Mouse (Mus musculus) testis, postnatal 10 days (tissue): Measurements from ENCODE around the gene Pklr.

Experiments
- DNase-seq: peaks from one replicate; pipeline ENCODE4 v3.0.0; 2021; ENCODE audit warnings: low spot score

Pklr gene

GRCm38 (mm10) chr3:89163643-89164245 lies 27.8 kb downstream of the Pklr start:
- DNase-seq, result no peak

DNA sequence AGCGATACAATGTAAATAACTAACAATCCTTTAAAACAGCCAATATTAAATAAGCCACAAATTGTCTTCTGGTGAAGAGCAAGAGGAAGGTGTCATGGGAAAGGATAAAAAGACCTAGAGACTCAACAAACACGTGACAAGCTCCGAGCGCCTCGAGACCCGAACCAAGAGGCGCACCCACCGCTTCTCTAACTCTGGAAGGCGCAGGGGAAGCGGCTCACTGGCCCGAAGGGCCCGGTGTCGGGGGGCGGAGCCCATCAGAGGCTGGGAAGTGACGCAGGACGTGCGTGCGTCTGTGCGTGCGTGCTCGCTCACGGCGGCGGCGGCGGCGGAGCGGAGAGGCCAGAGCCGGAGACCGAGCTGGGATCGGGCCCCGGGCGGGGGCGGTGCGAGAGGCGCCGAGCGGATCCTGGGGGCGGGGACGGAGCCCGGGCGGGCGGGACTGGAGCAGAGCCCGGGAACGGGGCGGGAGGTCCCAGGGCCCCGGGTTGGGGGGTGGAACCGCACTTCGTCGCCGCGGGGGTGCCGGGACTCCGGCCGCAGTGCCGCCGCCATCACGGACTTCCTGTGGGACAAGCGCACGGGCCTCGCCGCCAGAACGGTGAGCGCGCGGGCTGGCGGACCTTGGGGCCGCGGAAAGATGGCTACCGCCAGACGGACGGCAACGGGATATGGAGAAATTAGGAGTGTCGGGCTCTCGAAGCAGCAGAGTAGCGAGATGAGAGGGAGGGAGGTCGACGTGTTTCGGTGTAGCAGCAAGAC lies 28.7 kb downstream of the Pklr start, which contains the start of gene Clk2:
TSS of gene Clk2 (plus strand) at position 290 of the 762 bp plus-strand sequence.
- DNase-seq, result peak; percentile 94

GRCm38 (mm10) chr3:89165268-89165870 lies 29.4 kb downstream of the Pklr start:
- no peak for DNase-seq

- no peak for DNase-seq
These were observed 31.0 kb downstream of the Pklr start for GRCm38 (mm10) chr3:89166945-89167344.

- DNase-seq, result no peak
These were observed 38.9 kb downstream of the Pklr start for GRCm38 (mm10) chr3:89174844-89175243.

- DNase-seq, result no peak
These were observed 39.6 kb downstream of the Pklr start for GRCm38 (mm10) chr3:89175544-89175943.

- no peak for DNase-seq
These were observed 40.5 kb downstream of the Pklr start for GRCm38 (mm10) chr3:89176421-89176820.

GRCm38 (mm10) chr3:89177242-89178106 lies 41.5 kb downstream of the Pklr start, which contains the start of gene Scamp3:
Gene Scamp3 (plus strand): TSS chr3:89177473.
- DNase-seq, result peak; percentile 86

- no peak for DNase-seq
These were observed 42.1 kb downstream of the Pklr start for GRCm38 (mm10) chr3:89178107-89178385.

DNA sequence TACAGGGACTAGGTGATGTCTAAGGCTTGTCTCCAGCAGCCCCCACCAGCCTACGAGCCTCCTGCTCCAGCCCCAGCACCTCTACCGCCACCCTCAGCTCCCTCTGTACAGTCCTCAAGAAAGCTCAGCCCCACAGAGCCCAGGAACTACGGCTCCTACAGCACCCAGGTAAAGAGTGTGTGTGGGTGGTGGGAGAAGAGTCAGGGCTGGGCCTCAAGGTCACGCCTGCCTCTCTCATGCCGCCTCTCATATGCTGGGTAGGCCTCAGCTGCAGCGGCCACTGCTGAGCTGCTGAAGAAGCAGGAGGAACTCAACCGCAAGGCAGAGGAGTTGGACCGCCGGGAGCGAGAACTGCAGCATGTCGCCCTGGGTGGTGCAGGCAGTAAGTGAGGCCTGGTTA lies 43.1 kb downstream of the Pklr start:
- no peak for DNase-seq

- DNase-seq, result no peak
These were observed 46.0 kb downstream of the Pklr start for GRCm38 (mm10) chr3:89181749-89182500.

GRCm38 (mm10) chr3:89182531-89183057 lies 46.7 kb downstream of the Pklr start:
- no peak for DNase-seq

DNA sequence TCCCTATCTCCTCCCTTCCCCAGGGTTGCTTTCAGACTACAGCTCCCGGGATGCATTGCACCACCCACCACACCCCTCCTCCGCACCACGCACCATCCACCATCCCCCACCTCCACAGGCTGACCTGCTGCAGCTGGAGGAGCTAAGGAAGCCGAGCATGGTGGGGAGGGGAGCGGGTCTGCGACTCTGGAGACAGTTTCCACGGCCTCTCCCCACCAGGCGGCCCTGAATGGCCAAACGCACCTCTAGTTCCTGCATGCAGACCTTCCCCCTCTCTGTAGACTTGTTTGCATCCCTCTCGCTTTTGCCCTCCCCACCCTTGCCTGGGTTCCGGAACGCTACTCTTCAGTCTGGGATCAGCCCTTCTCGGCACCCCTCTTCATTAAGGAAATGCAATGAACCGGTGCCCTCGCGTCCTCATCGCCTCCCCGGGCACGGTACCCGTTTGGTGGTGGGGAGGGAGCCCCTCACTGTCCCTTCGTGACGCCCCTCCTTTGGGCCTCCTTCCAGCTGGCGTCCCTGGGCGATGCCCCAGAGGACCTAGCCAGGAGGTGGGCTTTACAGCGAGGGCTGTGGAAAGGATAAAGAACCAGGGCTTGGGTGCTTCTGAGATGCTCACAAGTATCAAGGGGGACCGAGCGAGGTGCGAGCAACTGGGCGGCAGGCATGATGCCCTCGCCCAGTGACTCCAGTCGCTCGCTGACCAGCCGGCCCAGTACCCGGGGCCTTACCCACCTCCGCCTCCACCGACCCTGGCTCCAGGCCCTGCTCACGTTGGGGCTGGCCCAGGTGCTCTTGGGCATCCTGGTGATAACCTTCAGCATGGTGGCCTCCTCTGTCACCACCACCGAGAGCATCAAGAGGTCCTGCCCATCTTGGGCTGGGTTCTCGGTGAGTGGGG lies 47.4 kb downstream of the Pklr start, which contains the start of gene Fam189b:
TSS of gene Fam189b (plus strand) at position 86 of the 901 bp plus-strand sequence.
- DNase-seq, result peak; percentile 90

GRCm38 (mm10) chr3:89183959-89184315 lies 48.0 kb downstream of the Pklr start:
- no peak for DNase-seq

DNA sequence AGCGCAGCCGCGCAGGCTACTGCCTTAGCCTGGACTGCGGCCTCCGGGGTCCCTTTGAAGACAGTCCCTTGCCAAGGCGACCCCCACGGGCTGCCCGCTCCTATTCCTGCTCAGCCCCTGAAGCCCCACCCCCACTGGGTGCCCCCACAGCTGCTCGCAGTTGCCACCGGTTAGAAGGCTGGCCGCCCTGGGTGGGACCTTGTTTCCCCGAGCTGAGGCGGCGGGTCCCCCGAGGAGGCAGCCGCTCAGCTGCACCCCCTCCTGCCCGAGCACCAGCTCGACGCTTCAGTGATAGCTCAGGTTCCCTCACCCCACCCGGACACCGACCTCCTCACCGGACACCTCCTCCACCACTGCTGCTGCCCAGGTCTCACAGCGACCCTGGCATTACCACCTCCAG lies 51.3 kb downstream of the Pklr start:
- DNase-seq, result no peak

- no peak for DNase-seq
These were observed 51.9 kb downstream of the Pklr start for GRCm38 (mm10) chr3:89187690-89188477.

GRCm38 (mm10) chr3:89188478-89188875 lies 52.5 kb downstream of the Pklr start:
- no peak for DNase-seq

DNA sequence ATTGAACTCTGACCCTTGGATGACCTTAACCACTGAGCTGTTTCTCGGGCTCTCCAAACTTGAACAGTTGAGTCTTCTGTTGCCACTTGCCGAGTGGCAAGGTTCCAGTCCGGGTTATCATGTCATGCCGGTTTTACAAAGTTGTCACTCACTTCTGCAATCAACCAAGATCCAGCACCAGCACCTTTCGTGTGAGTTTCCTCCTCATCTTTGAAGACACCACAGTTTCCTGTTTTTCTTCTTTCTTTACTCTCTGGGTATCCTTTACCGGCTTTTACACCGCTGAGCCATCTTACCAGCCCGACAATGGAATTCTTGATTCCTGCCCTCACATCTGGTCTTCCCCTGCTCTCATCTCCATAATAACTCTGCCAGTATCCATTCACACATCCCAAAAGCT lies 54.5 kb downstream of the Pklr start:
- DNase-seq, result no peak

DNA sequence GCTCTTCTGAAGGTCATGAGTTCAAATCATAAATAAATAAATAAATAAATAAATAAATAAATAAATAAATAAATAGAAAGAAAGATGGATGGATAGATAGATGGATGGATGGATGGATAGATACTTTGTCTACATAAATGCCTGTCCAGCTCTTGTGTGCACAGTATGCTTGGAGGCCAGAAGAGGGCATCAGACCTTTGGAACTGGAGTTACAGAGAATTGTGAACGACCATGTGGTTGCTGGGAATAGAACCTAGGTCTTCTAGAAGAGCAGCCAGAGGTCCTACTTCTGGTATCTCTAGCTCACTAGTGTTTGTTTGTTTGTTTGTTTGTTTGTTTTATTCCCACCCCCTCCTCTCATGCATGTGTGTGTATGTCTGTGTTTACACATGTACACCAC lies 57.4 kb downstream of the Pklr start:
- DNase-seq, result no peak

DNA sequence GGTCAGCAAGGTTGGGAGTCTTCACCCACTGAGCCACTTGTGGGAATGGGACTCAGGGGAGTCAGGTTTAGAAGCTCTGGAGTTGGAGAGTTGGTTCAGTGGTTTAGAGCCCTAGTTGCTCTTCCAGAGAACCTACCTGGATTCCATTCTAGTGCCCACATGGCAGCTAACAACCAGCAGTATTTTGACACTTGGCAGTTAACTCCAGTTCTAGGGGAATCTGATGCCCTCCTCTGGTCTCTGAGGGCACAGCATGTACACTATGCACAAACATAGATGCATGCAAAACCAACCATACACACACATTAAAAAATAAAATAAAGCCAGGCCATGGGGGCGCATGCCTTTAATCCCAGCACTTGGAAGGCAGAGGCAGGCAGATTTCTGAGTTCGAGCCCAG lies 57.9 kb downstream of the Pklr start:
- DNase-seq, result no peak
